Mouse (Mus musculus): ENCODE data around the gene 2700097O09Rik. TPM values are rescaled to one million over a fixed set of nuclear protein-coding genes. Genes with fewer than 3 reads are reported as not detected.

2700097O09Rik gene
- polyA plus RNA-seq, 1 experiment, result 9.1 TPM

- H3K4me1 ChIP-seq (ENCODE audit: control insufficient read depth, insufficient read depth, low read length), result no peaks in the 10 kb centered on the region
- H3K4me3 ChIP-seq (ENCODE audit: insufficient read depth, low read depth, low read length), result no peak overlapping the region
- peak; percentile 34 for DNase-seq
- H3K36me3 ChIP-seq (ENCODE audit: control insufficient read depth, insufficient read depth, low read length), result no peaks in the 10 kb centered on the region
- no peaks in the 10 kb centered on the region for H3K27me3 ChIP-seq (replicated peaks; ENCODE audit: control insufficient read depth, insufficient read depth, low read length)
- no peak overlapping the region for H3K27ac ChIP-seq (ENCODE audit: insufficient read depth, low read depth, low read length)
- TF ChIP-seq POLR2A (IDR thresholded peaks at IDR 0.05; ENCODE audit: low read depth, low read length) (no peak), CTCF (conservative IDR thresholded peaks at IDR 0.05; ENCODE audit: insufficient read depth, insufficient read length, low read depth, low read length) (no peak)
- 81% methylated on average over 14 of the region's 14 CpGs for WGBS
Observed at GRCm38 (mm10) chr12:54999016-54999690, 80.8 kb downstream of the 2700097O09Rik start.

- Histone ChIP-seq H3K36me3 (ENCODE audit: control insufficient read depth, insufficient read depth, low read length) (no peaks in the 10 kb centered on the region), H3K27ac (ENCODE audit: insufficient read depth, low read depth, low read length) (no peak overlapping the region), H3K27me3 (replicated peaks; ENCODE audit: control insufficient read depth, insufficient read depth, low read length) (no peaks in the 10 kb centered on the region), H3K4me3 (ENCODE audit: insufficient read depth, low read depth, low read length) (no peak overlapping the region), H3K4me1 (ENCODE audit: control insufficient read depth, insufficient read depth, low read length) (no peaks in the 10 kb centered on the region)
- WGBS, result 64% methylated on average over 5 of the region's 5 CpGs
- DNase-seq, result no peak
- TF ChIP-seq POLR2A (IDR thresholded peaks at IDR 0.05; ENCODE audit: low read depth, low read length) (no peak), CTCF (conservative IDR thresholded peaks at IDR 0.05; ENCODE audit: insufficient read depth, insufficient read length, low read depth, low read length) (no peak)
Observed at GRCm38 (mm10) chr12:54998411-54998810, 81.5 kb downstream of the 2700097O09Rik start.

- no peaks in the 10 kb centered on the region for H3K27me3 ChIP-seq (replicated peaks; ENCODE audit: control insufficient read depth, insufficient read depth, low read length)
- no peak overlapping the region for H3K27ac ChIP-seq (ENCODE audit: insufficient read depth, low read depth, low read length)
- no peak overlapping the region for H3K4me3 ChIP-seq (ENCODE audit: insufficient read depth, low read depth, low read length)
- no peaks in the 10 kb centered on the region for H3K4me1 ChIP-seq (ENCODE audit: control insufficient read depth, insufficient read depth, low read length)
- no peak for DNase-seq
- WGBS, result 92% methylated on average over 6 of the region's 6 CpGs
- H3K36me3 ChIP-seq (ENCODE audit: control insufficient read depth, insufficient read depth, low read length), result no peaks in the 10 kb centered on the region
- TF ChIP-seq POLR2A (IDR thresholded peaks at IDR 0.05; ENCODE audit: low read depth, low read length) (no peak), CTCF (conservative IDR thresholded peaks at IDR 0.05; ENCODE audit: insufficient read depth, insufficient read length, low read depth, low read length) (no peak)
Observed at GRCm38 (mm10) chr12:54996979-54997474, 82.9 kb downstream of the 2700097O09Rik start.

GRCm38 (mm10) chr12:54995965-54996364 is 83.9 kb downstream of the 2700097O09Rik start:
- no peak for DNase-seq
- no peak overlapping the region for H3K4me3 ChIP-seq (ENCODE audit: insufficient read depth, low read depth, low read length)

More at GRCm38 (mm10) chr12:54995965-54996364, 83.9 kb downstream of the 2700097O09Rik start:
- Histone ChIP-seq H3K27ac (ENCODE audit: insufficient read depth, low read depth, low read length) (no peak overlapping the region), H3K27me3 (replicated peaks; ENCODE audit: control insufficient read depth, insufficient read depth, low read length) (no peaks in the 10 kb centered on the region), H3K4me1 (ENCODE audit: control insufficient read depth, insufficient read depth, low read length) (no peaks in the 10 kb centered on the region), H3K36me3 (ENCODE audit: control insufficient read depth, insufficient read depth, low read length) (no peaks in the 10 kb centered on the region)
- TF ChIP-seq CTCF (conservative IDR thresholded peaks at IDR 0.05; ENCODE audit: insufficient read depth, insufficient read length, low read depth, low read length) (no peak), POLR2A (IDR thresholded peaks at IDR 0.05; ENCODE audit: low read depth, low read length) (no peak)
- WGBS, result 60% methylated on average over 3 of the region's 3 CpGs

Other genes with a start within 250 kb of the 2700097O09Rik start
- 18.4 and 39.0 TPM in 2 replicates for gene Cfl2, start 217.2 kb downstream of the 2700097O09Rik start, polyA plus RNA-seq (2012; rRNA removed)
- not detected in 2 replicates for gene Gm20403, start 93.6 kb downstream of the 2700097O09Rik start, polyA plus RNA-seq (2012; rRNA removed)
- gene Baz1a, start 65.8 kb downstream of the 2700097O09Rik start, polyA plus RNA-seq (2012; rRNA removed), result 2.6 and 3.8 TPM in 2 replicates
- 12.8 and 14.5 TPM in 2 replicates for gene Srp54a, start 152 bp upstream of the 2700097O09Rik start, polyA plus RNA-seq (2012; rRNA removed)
- gene Fam177a, start 44.4 kb upstream of the 2700097O09Rik start, polyA plus RNA-seq (2012; rRNA removed), result 4.9 and 5.6 TPM in 2 replicates
- gene Srp54b, start 75.0 kb upstream of the 2700097O09Rik start, polyA plus RNA-seq (2012; rRNA removed), result 12.6 and 13.3 TPM in 2 replicates
- gene 1700047I17Rik2, start 119.5 kb upstream of the 2700097O09Rik start, polyA plus RNA-seq (2012; rRNA removed), result not detected in 2 replicates
- gene Srp54c, start 150.1 kb upstream of the 2700097O09Rik start, polyA plus RNA-seq (2012; rRNA removed), result 6.5 and 10.0 TPM in 2 replicates
- gene 1110008L16Rik, start 219.5 kb upstream of the 2700097O09Rik start, polyA plus RNA-seq (2012; rRNA removed), result 12.5 and 13.2 TPM in 2 replicates
- gene Ppp2r3c, start 222.9 kb upstream of the 2700097O09Rik start, polyA plus RNA-seq (2012; rRNA removed), result 1.9 and 3.0 TPM in 2 replicates

All from kidney, adult 2 months (tissue).